Mouse (Mus musculus) erythroblast, embryonic 14.5 days (primary cell): ENCODE measurements around the gene Apba1.

ENCODE experiments used
- GATA1 ChIP-seq: IDR thresholded peaks from 2 replicates; pipeline ENCODE4 v1.6.1; 2012; ENCODE audit warnings: low read length, inconsistent platforms, mixed read lengths
- TAL1 ChIP-seq: IDR thresholded peaks from 3 replicates; pipeline ENCODE4 v1.6.1; 2012; ENCODE audit warnings: low read length, inconsistent platforms, mixed read lengths

- TF ChIP-seq GATA1 (no peak), TAL1 (no peak)
These were observed 151.7 kb downstream of the Apba1 start for GRCm38 (mm10) chr19:23910345-23910744.
